Mouse (Mus musculus) Patski (cell line): Measurements from ENCODE around the gene Stk24. TPM values are rescaled to one million over a fixed set of nuclear protein-coding genes. Genes with fewer than 3 reads are reported as not detected.

ENCODE experiments used
- ATAC-seq: fragments of 100-300 bp; one replicate; pipeline ENCODE4 v1.8.0; 2021
- CTCF ChIA-PET: fragments of 350-600 bp; sonication (Branson Sonifier 250); formaldehyde crosslinking; loops from one replicate; lab custom pipeline; 2022; ENCODE audit warnings: inconsistent platforms; lab: Charles Lee
- POLR2A ChIA-PET: fragments of 350-600 bp; sonication (Branson Sonifier 250); formaldehyde crosslinking; loops from one replicate; lab custom pipeline; 2022; ENCODE audit warnings: antibody characterized with exemption, inconsistent platforms; lab: Charles Lee
- DNase-seq: peaks from one replicate; pipeline ENCODE4 v3.0.0-alpha.2; 2011; ENCODE audit warnings: low read depth, low spot score
- H3K27me3 ChIP-seq: fragments of 371-371 bp; one replicate; pipeline ENCODE4 v1.5.1; 2021
- CTCF ChIP-seq: fragments of 100-300 bp; IDR thresholded peaks from one replicate; pipeline ENCODE4 v1.5.1; 2021
- in situ Hi-C: fragments of 300-500 bp; cut with MboI; formaldehyde crosslinking; loops from 3 replicates; pipeline ENCODE4 v1.11.1; 2018; ENCODE audit warnings: low pct_unique_long_range_greater_than_20kb, mixed read lengths
- polyA plus RNA-seq: library from polyadenylated mRNA; unstranded; gene quantifications from one replicate; pipeline ENCODE4 v1.2.3, GENCODE M21; 2021

Gene Stk24
- polyA plus RNA-seq, 1 experiment from 2014 or later: 94.0 TPM

- in situ Hi-C loops: loop anchor here (10.0 kb wide), 1 partner anchor 221 kb away; the partner anchor contains the start of gene Farp1
- CTCF ChIA-PET: interaction anchor here (1.7 kb wide), 1 partner anchor 10 kb away, joined by 10 read pairs; no protein-coding TSS in a partner anchor
- H3K27me3 ChIP-seq: no peaks in the 10 kb centered on the region
- POLR2A ChIA-PET: no interaction called here
- ATAC-seq (no peak), DNase-seq (no peak)
- no peak for TF ChIP-seq CTCF
These were observed 124.3 kb downstream of the Stk24 start for GRCm38 (mm10) chr14:121255469-121255868.

GRCm38 (mm10) chr14:121254869-121255268 lies 124.9 kb downstream of the Stk24 start:
- ATAC-seq (no peak), DNase-seq (no peak)
- H3K27me3 ChIP-seq: no peaks in the 10 kb centered on the region
- CTCF ChIA-PET: interaction anchor here (1.7 kb wide), 1 partner anchor 9 kb away, joined by 10 read pairs; no protein-coding TSS in a partner anchor
- no peak for TF ChIP-seq CTCF
- POLR2A ChIA-PET: no interaction called here
- in situ Hi-C loops: loop anchor here (10.0 kb wide), 1 partner anchor 220 kb away; the partner anchor contains the start of gene Farp1

- no peak for TF ChIP-seq CTCF
- no peak for DNase-seq
- POLR2A ChIA-PET: no interaction called here
- no peak for ATAC-seq
- H3K27me3 ChIP-seq: no peaks in the 10 kb centered on the region
- CTCF ChIA-PET: interaction anchor here (0.8 to 1.2 kb wide), 3 partner anchors 27 to 218 kb away, joined by 3 read pairs; partner anchors contain the start of gene Farp1
- in situ Hi-C loops: loop anchor here (10.0 kb wide), 1 partner anchor 218 kb away; the partner anchor contains the start of gene Farp1
These were observed 127.3 kb downstream of the Stk24 start for GRCm38 (mm10) chr14:121252542-121252941.

- DNase-seq: no peak
- ATAC-seq: peak; percentile 55
- no peak for TF ChIP-seq CTCF
- ChIA-PET CTCF (interaction anchor here (0.8 to 1.2 kb wide), 3 partner anchors 27 to 217 kb away, joined by 3 read pairs; partner anchors contain the start of gene Farp1), POLR2A (no interaction called here)
- H3K27me3 ChIP-seq: no peaks in the 10 kb centered on the region
- in situ Hi-C loops: loop anchor here (10.0 kb wide), 1 partner anchor 217 kb away; the partner anchor contains the start of gene Farp1
These were observed 128.1 kb downstream of the Stk24 start for GRCm38 (mm10) chr14:121251708-121252107.

GRCm38 (mm10) chr14:121251099-121251498 lies 128.7 kb downstream of the Stk24 start:
- in situ Hi-C loops: loop anchor here (10.0 kb wide), 1 partner anchor 216 kb away; the partner anchor contains the start of gene Farp1

GRCm38 (mm10) chr14:121248346-121248745 lies 131.5 kb downstream of the Stk24 start:
- no peaks in the 10 kb centered on the region for H3K27me3 ChIP-seq
- POLR2A ChIA-PET: interaction anchor here (0.7 to 1.5 kb wide), 4 partner anchors 11 to 407 kb away, joined by 3 to 11 read pairs (median 4); no protein-coding TSS in a partner anchor
- TF ChIP-seq CTCF: no peak
- ATAC-seq (no peak), DNase-seq (no peak)
- CTCF ChIA-PET: interaction anchor here (0.8 to 3.9 kb wide), 5 partner anchors 11 to 29 kb away, joined by 3 to 16 read pairs (median 3); no protein-coding TSS in a partner anchor
- in situ Hi-C loops: no loop called here

More at GRCm38 (mm10) chr14:121251099-121251498, 128.7 kb downstream of the Stk24 start:
- ChIA-PET CTCF (no interaction called here), POLR2A (interaction anchor here (0.6 kb wide), 1 partner anchor 575 kb away, joined by 7 read pairs; no protein-coding TSS in a partner anchor)
- peak; percentile 64 for DNase-seq
- H3K27me3 ChIP-seq: no peaks in the 10 kb centered on the region
- ATAC-seq: peak; percentile 36
- TF ChIP-seq CTCF: no peak

- in situ Hi-C loops: no loop called here
- CTCF ChIA-PET: interaction anchor here (3.9 kb wide), 1 partner anchor 12 kb away, joined by 16 read pairs; no protein-coding TSS in a partner anchor
- no peak for TF ChIP-seq CTCF
- ATAC-seq (peak; percentile 64), DNase-seq (no peak)
- POLR2A ChIA-PET: interaction anchor here (0.6 to 1.5 kb wide), 6 partner anchors 10 to 355 kb away, joined by 3 to 4 read pairs (median 3); no protein-coding TSS in a partner anchor
- no peaks in the 10 kb centered on the region for H3K27me3 ChIP-seq
These were observed 132.5 kb downstream of the Stk24 start for GRCm38 (mm10) chr14:121247287-121247686.

- DNase-seq (no peak), ATAC-seq (peak; percentile 63)
- no peak for TF ChIP-seq CTCF
- in situ Hi-C loops: no loop called here
- no peaks in the 10 kb centered on the region for H3K27me3 ChIP-seq
- CTCF ChIA-PET: interaction anchor here (0.6 to 3.9 kb wide), 5 partner anchors 9 to 415 kb away, joined by 3 to 16 read pairs (median 3); no protein-coding TSS in a partner anchor
- POLR2A ChIA-PET: interaction anchor here (0.5 to 1.2 kb wide), 6 partner anchors 21 to 349 kb away, joined by 3 to 5 read pairs (median 4); partner anchors contain the start of gene Farp1
These were observed 133.6 kb downstream of the Stk24 start for GRCm38 (mm10) chr14:121246048-121246731.

GRCm38 (mm10) chr14:121244104-121244503 lies 135.7 kb downstream of the Stk24 start:
- no peak for TF ChIP-seq CTCF
- DNase-seq (no peak), ATAC-seq (no peak)
- POLR2A ChIA-PET: no interaction called here
- CTCF ChIA-PET: no interaction called here
- no peaks in the 10 kb centered on the region for H3K27me3 ChIP-seq
- in situ Hi-C loops: no loop called here

GRCm38 (mm10) chr14:121239386-121239785 lies 140.4 kb downstream of the Stk24 start:
- in situ Hi-C loops: no loop called here
- ChIA-PET CTCF (interaction anchor here (1.4 kb wide), 1 partner anchor 20 kb away, joined by 4 read pairs; no protein-coding TSS in a partner anchor), POLR2A (no interaction called here)
- TF ChIP-seq CTCF: no peak
- DNase-seq (no peak), ATAC-seq (peak; percentile 75)
- no peaks in the 10 kb centered on the region for H3K27me3 ChIP-seq
